ENCODE assay signal across 19 mouse cellular contexts in genomic region chr7:40670401-40670800, GRCm38 (mm10).
A peak's percentile ranks its signal among the peaks of the same experiment; 100 is the strongest.
DNase-seq lines count a peak whose midpoint lies in the region; ATAC-seq and TF ChIP-seq lines count a peak whose summit lies in the region.
"Had no signal": no experiment of that assay in that cellular context is flagged by ENCODE, and none has a peak within 500 bp of the region (broad histone marks: within the 10 kb centered on the region; RNA-seq: fewer than 3 reads in every experiment).

No protein-coding gene starts in this region.

- H3K27ac ChIP-seq in intestine, embryonic 15.5 days = no peak overlapping the region
- no peak overlapping the region for H3K27ac ChIP-seq in intestine, embryonic 16.5 days (ENCODE audit: low read length)
- H3K27ac ChIP-seq: embryonic facial prominence, embryonic 12.5 days; forebrain, embryonic 15.5 days; heart, embryonic 13.5 days had no signal

- H3K9ac ChIP-seq in intestine, embryonic 15.5 days = no peak overlapping the region
- no peak overlapping the region for H3K9ac ChIP-seq in intestine, embryonic 16.5 days (ENCODE audit: low read depth, low read length)
- H3K9ac ChIP-seq: embryonic facial prominence, embryonic 12.5 days; forebrain, embryonic 15.5 days; heart, embryonic 13.5 days had no signal

- no peak for TF ChIP-seq CTCF in lung, adult 2 months (IDR thresholded peaks at IDR 0.05; ENCODE audit: insufficient read depth, low read length)

- H3K9me3 ChIP-seq in intestine, embryonic 15.5 days = no peaks in the 10 kb centered on the region
- H3K9me3 ChIP-seq in intestine, embryonic 16.5 days (ENCODE audit: control insufficient read depth, low read length) = no peaks in the 10 kb centered on the region
- H3K9me3 ChIP-seq: embryonic facial prominence, embryonic 12.5 days; forebrain, embryonic 15.5 days; heart, embryonic 13.5 days had no signal

- H3K4me2 ChIP-seq in intestine, embryonic 15.5 days (replicated peaks) = no peak overlapping the region
- H3K4me2 ChIP-seq in intestine, embryonic 16.5 days (ENCODE audit: low read depth, low read length) = no peak overlapping the region
- H3K4me2 ChIP-seq: embryonic facial prominence, embryonic 12.5 days; forebrain, embryonic 15.5 days; heart, embryonic 13.5 days had no signal

- peak; percentile 64 for DNase-seq in kidney, adult 9 months
- peak; percentile 15 for DNase-seq in kidney, postnatal 10 days
- no peak for DNase-seq in cerebellum, postnatal 25 days
- DNase-seq in left cerebral cortex, adult 9 months (ENCODE audit: low spot score in 2 of 2) = no peak
- DNase-seq in lung, adult 2 months = no peak
- DNase-seq: adrenal gland, postnatal 10 days; B cell, adult 2 months; cerebellum, adult 11 months; cerebellum, adult 8-10 months; gastrocnemius, postnatal 36 days; heart, adult 11 months; heart, postnatal 36 days had no signal

- H3K4me1 ChIP-seq in intestine, embryonic 15.5 days (replicated peaks) = no peaks in the 10 kb centered on the region
- H3K4me1 ChIP-seq in intestine, embryonic 16.5 days (ENCODE audit: control insufficient read depth, insufficient read depth, low read length) = no peaks in the 10 kb centered on the region
- no peaks in the 10 kb centered on the region for H3K4me1 ChIP-seq in lung, adult 2 months (ENCODE audit: control insufficient read depth, insufficient read depth, low read length)
- H3K4me1 ChIP-seq: embryonic facial prominence, embryonic 12.5 days; forebrain, embryonic 15.5 days; heart, embryonic 13.5 days had no signal

- WGBS in intestine, embryonic 15.5 days = 55% methylated on average over 5 of the region's 5 CpGs
- 63% methylated on average over 5 of the region's 5 CpGs for WGBS in intestine, embryonic 16.5 days
- 71% methylated on average over 5 of the region's 5 CpGs for WGBS in lung, adult 2 months

- H3K36me3 ChIP-seq in intestine, embryonic 15.5 days = no peaks in the 10 kb centered on the region
- H3K36me3 ChIP-seq in intestine, embryonic 16.5 days (ENCODE audit: control insufficient read depth, insufficient read depth, low read length) = no peaks in the 10 kb centered on the region
- H3K36me3 ChIP-seq: embryonic facial prominence, embryonic 12.5 days; forebrain, embryonic 15.5 days; G1E; heart, embryonic 13.5 days had no signal

- 0 out of 2 replicates have a peak, but pooled peaks have one; percentile 39 for ATAC-seq in intestine, embryonic 15.5 days
- no peak for ATAC-seq in intestine, embryonic 16.5 days
- ATAC-seq: CD4-positive, CD25-positive, alpha-beta regulatory T cell, adult 4 months; forebrain, embryonic 15.5 days had no signal

- H3K27me3 ChIP-seq in intestine, embryonic 15.5 days (replicated peaks) = no peaks in the 10 kb centered on the region
- no peaks in the 10 kb centered on the region for H3K27me3 ChIP-seq in intestine, embryonic 16.5 days (replicated peaks; ENCODE audit: control insufficient read depth, insufficient read depth, low read length)
- H3K27me3 ChIP-seq: embryonic facial prominence, embryonic 12.5 days; forebrain, embryonic 15.5 days; heart, embryonic 13.5 days had no signal

- no peak overlapping the region for H3K4me3 ChIP-seq in intestine, embryonic 15.5 days (replicated peaks)
- no peak overlapping the region for H3K4me3 ChIP-seq in intestine, embryonic 16.5 days (ENCODE audit: low read length)
- H3K4me3 ChIP-seq in lung, adult 2 months (replicated peaks; ENCODE audit: extremely low read depth, low read depth, low read length) = no peak overlapping the region
- H3K4me3 ChIP-seq: embryonic facial prominence, embryonic 12.5 days; forebrain, embryonic 15.5 days; heart, embryonic 13.5 days had no signal

- TF ChIP-seq POLR2A in lung, adult 2 months (IDR thresholded peaks at IDR 0.05; ENCODE audit: borderline replicate concordance, extremely low read depth, low read depth, low read length) = no peak

Comparison
In these comparisons a context has a peak if more than half of its experiments do, and no peak if none do; other contexts are left out.
1. DNase-seq: peak in kidney, adult 9 months (single experiment) and kidney, postnatal 10 days (single experiment); none in cerebellum, postnatal 25 days (0 of 2), left cerebral cortex, adult 9 months (0 of 2) and lung, adult 2 months (single experiment).